Mouse (Mus musculus) erythroblast, embryonic 14.5 days (primary cell): ENCODE results near the gene Lpgat1. TPM values are rescaled to one million over a fixed set of nuclear protein-coding genes. Genes with fewer than 3 reads are reported as not detected.

Source experiments
- H3K27me3 ChIP-seq: 2 replicates; pipeline ENCODE4 v1.6.1; 2012; ENCODE audit warnings: inconsistent platforms; ENCODE audit not compliant: control insufficient read depth
- H3K36me3 ChIP-seq: 2 replicates; pipeline ENCODE4 v1.6.1; 2012; ENCODE audit warnings: mild to moderate bottlenecking, inconsistent platforms; ENCODE audit not compliant: control insufficient read depth
- H3K4me1 ChIP-seq: 2 replicates; pipeline ENCODE4 v1.6.1; 2012; ENCODE audit warnings: inconsistent platforms; ENCODE audit not compliant: control insufficient read depth
- H3K4me3 ChIP-seq: replicated peaks from 2 replicates; pipeline ENCODE3; 2012; ENCODE audit warnings: moderate library complexity, mild to moderate bottlenecking, inconsistent platforms
- H3K9me3 ChIP-seq: 2 replicates; pipeline ENCODE4 v1.6.1; 2012; ENCODE audit warnings: low read length, inconsistent platforms, mixed read lengths; ENCODE audit not compliant: control insufficient read depth
- GATA1 ChIP-seq: IDR thresholded peaks from 2 replicates; pipeline ENCODE4 v1.6.1; 2012; ENCODE audit warnings: low read length, inconsistent platforms, mixed read lengths
- TAL1 ChIP-seq: IDR thresholded peaks from 3 replicates; pipeline ENCODE4 v1.6.1; 2012; ENCODE audit warnings: low read length, inconsistent platforms, mixed read lengths
- polyA plus RNA-seq: library from polyadenylated mRNA; stranded (reverse); fragments of >175 nt; gene quantifications from 2 replicates; pipeline ENCODE4 v1.2.3, GENCODE M21; 2012

Lpgat1 gene
- polyA plus RNA-seq, 1 experiment = 0.01 TPM

GRCm38 (mm10) chr1:191709811-191710210 is 7.8 kb upstream of the Lpgat1 start:
- H3K27me3 ChIP-seq = peaks cover under 1% of the 10 kb centered on the region
- H3K4me3 ChIP-seq = no peak overlapping the region
- H3K9me3 ChIP-seq = no peaks in the 10 kb centered on the region
- H3K4me1 ChIP-seq = no peaks in the 10 kb centered on the region
- TF ChIP-seq TAL1 = no peak
- no peaks in the 10 kb centered on the region for H3K36me3 ChIP-seq

- Histone ChIP-seq H3K36me3 (no peaks in the 10 kb centered on the region), H3K9me3 (no peaks in the 10 kb centered on the region)
- TF ChIP-seq TAL1 = no peak
- no peak for TF ChIP-seq GATA1
Measured at GRCm38 (mm10) chr1:191712224-191712838, 5.3 kb upstream of the Lpgat1 start.

GRCm38 (mm10) chr1:191713813-191714212 is 3.8 kb upstream of the Lpgat1 start:
- Histone ChIP-seq H3K4me3 (no peak overlapping the region), H3K36me3 (no peaks in the 10 kb centered on the region), H3K4me1 (no peaks in the 10 kb centered on the region; the same call in 1 of the 2 replicates), H3K27me3 (peaks cover 41% of the 10 kb centered on the region), H3K9me3 (no peaks in the 10 kb centered on the region)
- no peak for TF ChIP-seq TAL1
- TF ChIP-seq GATA1 = no peak

More at GRCm38 (mm10) chr1:191712224-191712838, 5.3 kb upstream of the Lpgat1 start:
- Histone ChIP-seq H3K4me3 (no peak overlapping the region), H3K4me1 (no peaks in the 10 kb centered on the region), H3K27me3 (peaks cover 26% of the 10 kb centered on the region)

- Histone ChIP-seq H3K4me3 (no peak overlapping the region), H3K36me3 (no peaks in the 10 kb centered on the region), H3K4me1 (no peaks in the 10 kb centered on the region; the same call in 1 of the 2 replicates), H3K27me3 (peaks cover 54% of the 10 kb centered on the region), H3K9me3 (no peaks in the 10 kb centered on the region; the same call in 1 of the 2 replicates)
- TF ChIP-seq TAL1 (no peak), GATA1 (no peak)
Measured at GRCm38 (mm10) chr1:191715150-191715549, 2.5 kb upstream of the Lpgat1 start.

- Histone ChIP-seq H3K27me3 (peaks cover 69% of the 10 kb centered on the region), H3K4me3 (no peak overlapping the region), H3K9me3 (no peaks in the 10 kb centered on the region; the same call in 1 of the 2 replicates), H3K36me3 (no peaks in the 10 kb centered on the region; the same call in 1 of the 2 replicates), H3K4me1 (no peaks in the 10 kb centered on the region; the same call in 1 of the 2 replicates)
- TF ChIP-seq TAL1 (no peak), GATA1 (no peak)
Measured at GRCm38 (mm10) chr1:191717141-191717540, 493 bp upstream of the Lpgat1 start.

- no peaks in the 10 kb centered on the region; the same call in 1 of the 2 replicates for H3K36me3 ChIP-seq
- H3K4me3 ChIP-seq = peak overlapping the region; percentile 59
- peaks cover 69% of the 10 kb centered on the region for H3K27me3 ChIP-seq
- TF ChIP-seq TAL1 = no peak
- no peak for TF ChIP-seq GATA1
- H3K9me3 ChIP-seq = no peaks in the 10 kb centered on the region; the same call in 1 of the 2 replicates
- H3K4me1 ChIP-seq = no peaks in the 10 kb centered on the region; the same call in 1 of the 2 replicates
Measured at GRCm38 (mm10) chr1:191718522-191719281, 1.1 kb downstream of the Lpgat1 start.

GRCm38 (mm10) chr1:191719326-191719725 is 1.7 kb downstream of the Lpgat1 start:
- Histone ChIP-seq H3K9me3 (no peaks in the 10 kb centered on the region; the same call in 1 of the 2 replicates), H3K27me3 (peaks cover 69% of the 10 kb centered on the region), H3K4me3 (peak overlapping the region; percentile 59), H3K4me1 (no peaks in the 10 kb centered on the region; the same call in 1 of the 2 replicates), H3K36me3 (no peaks in the 10 kb centered on the region; the same call in 1 of the 2 replicates)
- no peak for TF ChIP-seq TAL1
- no peak for TF ChIP-seq GATA1

- Histone ChIP-seq H3K36me3 (no peaks in the 10 kb centered on the region; the same call in 1 of the 2 replicates), H3K9me3 (no peaks in the 10 kb centered on the region; the same call in 1 of the 2 replicates), H3K4me1 (no peaks in the 10 kb centered on the region; the same call in 1 of the 2 replicates), H3K27me3 (peaks cover 62% of the 10 kb centered on the region), H3K4me3 (no peak overlapping the region)
- TF ChIP-seq TAL1 = no peak
- TF ChIP-seq GATA1 = no peak
Measured at GRCm38 (mm10) chr1:191720419-191720818, 2.8 kb downstream of the Lpgat1 start.

- no peak overlapping the region for H3K4me3 ChIP-seq
- H3K4me1 ChIP-seq = no peaks in the 10 kb centered on the region; the same call in 1 of the 2 replicates
- TF ChIP-seq GATA1 (no peak), TAL1 (no peak)
- H3K27me3 ChIP-seq = peaks cover 39% of the 10 kb centered on the region
- no peaks in the 10 kb centered on the region; the same call in 1 of the 2 replicates for H3K9me3 ChIP-seq
- no peaks in the 10 kb centered on the region; the same call in 1 of the 2 replicates for H3K36me3 ChIP-seq
Measured at GRCm38 (mm10) chr1:191722706-191723105, 5.1 kb downstream of the Lpgat1 start.
